Mouse (Mus musculus) gastrocnemius, postnatal 4 days (tissue): ENCODE measurements around the gene Mea1. TPM values are rescaled to one million over a fixed set of nuclear protein-coding genes. Genes with fewer than 3 reads are reported as not detected.

ENCODE experiments used
- DNase-seq, 2 experiments: peaks; one replicate each; pipeline ENCODE4 v3.0.0; 2021 to 2022; ENCODE audit warnings: low spot score in 2 of 2, mixed read lengths in 2 of 2
- total RNA-seq, 2 experiments: library from RNA; stranded (reverse); gene quantifications; 2 replicates each; pipeline ENCODE4 v1.2.3; 2021

Gene Mea1
- total RNA-seq, 2 experiments from 2014 or later, result 72.3 to 75.8 TPM

- no peak for DNase-seq
Measured at GRCm38 (mm10) chr17:46702506-46702905, 23.9 kb downstream of the Mea1 start.

- DNase-seq, result no peak
Measured at GRCm38 (mm10) chr17:46703971-46704886, 25.6 kb downstream of the Mea1 start.

- DNase-seq, result peak; percentile 87 to 94
Measured at GRCm38 (mm10) chr17:46704887-46705835, 26.6 kb downstream of the Mea1 start, which contains the start of gene Ppp2r5d. Gene Ppp2r5d (minus strand): TSS chr17:46705111.

- no peak for DNase-seq
Measured at GRCm38 (mm10) chr17:46706375-46707089, 27.9 kb downstream of the Mea1 start.

- peak; percentile 91 to 96 for DNase-seq
Measured at GRCm38 (mm10) chr17:46710959-46711597, 32.5 kb downstream of the Mea1 start, which contains the start of gene Pex6. Gene Pex6 (plus strand): TSS chr17:46711463.

GRCm38 (mm10) chr17:46711612-46712271, 33.1 kb downstream of the Mea1 start:
- peak in 1 of 2 experiments; percentile 66 for DNase-seq

- no peak for DNase-seq
Measured at GRCm38 (mm10) chr17:46712442-46712841, 33.8 kb downstream of the Mea1 start.

GRCm38 (mm10) chr17:46713849-46714248, 35.3 kb downstream of the Mea1 start:
- no peak for DNase-seq

- DNase-seq, result no peak
Measured at GRCm38 (mm10) chr17:46714756-46715481, 36.3 kb downstream of the Mea1 start.

GRCm38 (mm10) chr17:46721077-46721476, 42.5 kb downstream of the Mea1 start:
- DNase-seq, result no peak

GRCm38 (mm10) chr17:46724477-46725084, 46.0 kb downstream of the Mea1 start:
- DNase-seq, result no peak

- DNase-seq, result no peak
Measured at GRCm38 (mm10) chr17:46725273-46725672, 46.7 kb downstream of the Mea1 start.

GRCm38 (mm10) chr17:46725731-46726645, 47.4 kb downstream of the Mea1 start:
- DNase-seq, result no peak

- no peak for DNase-seq
Measured at GRCm38 (mm10) chr17:46727271-46727670, 48.7 kb downstream of the Mea1 start.

GRCm38 (mm10) chr17:46728021-46728420, 49.4 kb downstream of the Mea1 start:
- no peak for DNase-seq

GRCm38 (mm10) chr17:46728496-46728895, 49.9 kb downstream of the Mea1 start:
- DNase-seq, result no peak

GRCm38 (mm10) chr17:46728904-46729318, 50.3 kb downstream of the Mea1 start, which contains the start of gene Gnmt:
Gene Gnmt (minus strand): TSS chr17:46729168.
- no peak for DNase-seq
